Mouse (Mus musculus) myocyte (in vitro differentiated cells): ENCODE data around the gene Ccdc60. TPM values are rescaled to one million over a fixed set of nuclear protein-coding genes. Genes with fewer than 3 reads are reported as not detected.
"Not testable (repeated sequence)": the region's sequence is repeated elsewhere in the genome, so short reads cannot be mapped to it uniquely, and the experiment has no call there.

ENCODE experiments used
- H3K27me3 ChIP-seq: one replicate; pipeline ENCODE4 v1.6.1; 2011; ENCODE audit not compliant: control insufficient read depth, insufficient read depth, insufficient read length
- H3K36me3 ChIP-seq: one replicate; pipeline ENCODE4 v1.6.1; 2011; ENCODE audit not compliant: control insufficient read depth, insufficient read depth
- H3K4me2 ChIP-seq: one replicate; pipeline ENCODE4 v1.6.1; 2011; ENCODE audit warnings: low read depth, control low read depth
- H3K4me3 ChIP-seq: one replicate; pipeline ENCODE4 v1.5.1; 2011; ENCODE audit warnings: mild to moderate bottlenecking, control low read depth, moderate library complexity
- H3K79me2 ChIP-seq: one replicate; pipeline ENCODE4 v1.6.1; 2011; ENCODE audit not compliant: control insufficient read depth, insufficient read depth
- H3ac ChIP-seq: one replicate; pipeline ENCODE4 v1.6.1; 2011; ENCODE audit not compliant: control insufficient read depth, insufficient read length
- CEBPB ChIP-seq: IDR thresholded peaks from 2 replicates; pipeline ENCODE4 v1.6.1; 2011; ENCODE audit warnings: mild to moderate bottlenecking, moderate library complexity; ENCODE audit not compliant: poor library complexity, insufficient read depth, severe bottlenecking
- E2F4 ChIP-seq: IDR thresholded peaks from one replicate; pipeline ENCODE4 v1.6.1; 2011; ENCODE audit warnings: mild to moderate bottlenecking, control low read depth, moderate library complexity; ENCODE audit not compliant: insufficient read depth
- MAX ChIP-seq: IDR thresholded peaks from one replicate; pipeline ENCODE4 v1.6.1; 2011; ENCODE audit warnings: low read depth, mild to moderate bottlenecking, control low read depth
- MYOD1 ChIP-seq, 3 experiments: IDR thresholded peaks; one replicate each; pipeline ENCODE4 v1.6.1; 2011; ENCODE audit warnings: control low read depth in 2 of 3, low read depth in 2 of 3, mild to moderate bottlenecking in 2 of 3, moderate library complexity in 1 of 3; ENCODE audit not compliant: insufficient read length in 2 of 3, control insufficient read depth in 1 of 3
- MYOG ChIP-seq, 3 experiments: IDR thresholded peaks; one replicate each; pipeline ENCODE4 v1.6.1; 2011; ENCODE audit warnings: control low read depth in 2 of 3, low read depth in 2 of 3, mild to moderate bottlenecking in 2 of 3; ENCODE audit not compliant: insufficient read length in 2 of 3, control insufficient read depth in 1 of 3, insufficient read depth in 1 of 3
- POLR2A ChIP-seq: IDR thresholded peaks from one replicate; pipeline ENCODE4 v1.6.1; 2011; ENCODE audit warnings: low read depth, mild to moderate bottlenecking, control low read depth, moderate library complexity; ENCODE audit not compliant: insufficient read length
- POLR2AphosphoS2 ChIP-seq: IDR thresholded peaks from one replicate; pipeline ENCODE4 v1.6.1; 2011; ENCODE audit warnings: low read depth, control low read depth; ENCODE audit not compliant: insufficient read length
- REST ChIP-seq: IDR thresholded peaks from one replicate; pipeline ENCODE4 v1.6.1; 2011; ENCODE audit warnings: mild to moderate bottlenecking, control low read depth, moderate library complexity; ENCODE audit not compliant: insufficient read depth, insufficient read length
- SRF ChIP-seq: IDR thresholded peaks from one replicate; pipeline ENCODE4 v1.6.1; 2011; ENCODE audit warnings: low read depth; ENCODE audit not compliant: control insufficient read depth, insufficient read length
- TCF12 ChIP-seq: IDR thresholded peaks from one replicate; pipeline ENCODE4 v1.6.1; 2011; ENCODE audit warnings: mild to moderate bottlenecking, control low read depth; ENCODE audit not compliant: poor library complexity, insufficient read depth, severe bottlenecking
- TCF3 ChIP-seq: IDR thresholded peaks from one replicate; pipeline ENCODE4 v1.6.1; 2011; ENCODE audit warnings: low read depth, control low read depth; ENCODE audit not compliant: insufficient read length
- USF1 ChIP-seq: IDR thresholded peaks from one replicate; pipeline ENCODE4 v1.6.1; 2011; ENCODE audit warnings: low read depth, mild to moderate bottlenecking, control low read depth, moderate library complexity
- polyA plus RNA-seq: library from polyadenylated mRNA; unstranded; fragments of >200 nt; fragmentation: generic; extraction: Trizol; gene quantifications from one replicate; pipeline ENCODE4 v1.2.1, GENCODE M21; 2012; ENCODE audit warnings: missing spikeins

Ccdc60 gene
- polyA plus RNA-seq, 1 experiment = 0.48 TPM

GRCm38 (mm10) chr5:116322365-116323027, 33.7 kb upstream of the Ccdc60 start:
- H3K4me3 ChIP-seq = no peak overlapping the region
- H3ac ChIP-seq = no peak overlapping the region
- H3K4me2 ChIP-seq = no peak overlapping the region
- no peaks in the 10 kb centered on the region for H3K79me2 ChIP-seq
- H3K36me3 ChIP-seq = no peaks in the 10 kb centered on the region
- no peak for TF ChIP-seq MYOG (IDR thresholded peaks at IDR 0.05; ENCODE audit: control insufficient read depth in 1 of 3, insufficient read depth in 1 of 3, insufficient read length in 2 of 3, low read depth in 2 of 3)
- no peak for TF ChIP-seq USF1
- H3K27me3 ChIP-seq = no peaks in the 10 kb centered on the region

- TF ChIP-seq CEBPB (no peak), TCF3 (no peak), MYOD1 (IDR thresholded peaks at IDR 0.05; ENCODE audit: control insufficient read depth in 1 of 3, insufficient read length in 2 of 3, low read depth in 2 of 3) (no peak), MYOG (IDR thresholded peaks at IDR 0.05; ENCODE audit: control insufficient read depth in 1 of 3, insufficient read depth in 1 of 3, insufficient read length in 2 of 3, low read depth in 2 of 3) (no peak), USF1 (no peak), MAX (no peak), REST (no peak), E2F4 (no peak), POLR2A (no peak)
- H3ac ChIP-seq = no peak overlapping the region
- H3K4me2 ChIP-seq = no peak overlapping the region
- no peaks in the 10 kb centered on the region for H3K27me3 ChIP-seq
- H3K36me3 ChIP-seq = no peaks in the 10 kb centered on the region
- no peak overlapping the region for H3K4me3 ChIP-seq
- H3K79me2 ChIP-seq = no peaks in the 10 kb centered on the region
Observed at GRCm38 (mm10) chr5:116313711-116314110, 24.9 kb upstream of the Ccdc60 start.

GRCm38 (mm10) chr5:116312111-116312737, 23.4 kb upstream of the Ccdc60 start:
- TF ChIP-seq MAX (no peak), REST (no peak), MYOG (IDR thresholded peaks at IDR 0.05; ENCODE audit: control insufficient read depth in 1 of 3, insufficient read depth in 1 of 3, insufficient read length in 2 of 3, low read depth in 2 of 3) (no peak), E2F4 (no peak), POLR2AphosphoS2 (no peak), SRF (no peak), POLR2A (no peak), TCF12 (no peak), MYOD1 (IDR thresholded peaks at IDR 0.05; ENCODE audit: control insufficient read depth in 1 of 3, insufficient read length in 2 of 3, low read depth in 2 of 3) (no peak), TCF3 (no peak), CEBPB (no peak), USF1 (no peak)
- no peak overlapping the region for H3ac ChIP-seq
- H3K4me3 ChIP-seq = no peak overlapping the region
- no peaks in the 10 kb centered on the region for H3K36me3 ChIP-seq
- no peaks in the 10 kb centered on the region for H3K27me3 ChIP-seq
- H3K4me2 ChIP-seq = no peak overlapping the region
- H3K79me2 ChIP-seq = no peaks in the 10 kb centered on the region

- TF ChIP-seq MYOG (IDR thresholded peaks at IDR 0.05; ENCODE audit: control insufficient read depth in 1 of 3, insufficient read depth in 1 of 3, insufficient read length in 2 of 3, low read depth in 2 of 3) = no peak
- H3K79me2 ChIP-seq = no peaks in the 10 kb centered on the region
- no peaks in the 10 kb centered on the region for H3K27me3 ChIP-seq
- H3K4me3 ChIP-seq = no peak overlapping the region
- no peak overlapping the region for H3K4me2 ChIP-seq
- no peaks in the 10 kb centered on the region for H3K36me3 ChIP-seq
- H3ac ChIP-seq = no peak overlapping the region
Observed at GRCm38 (mm10) chr5:116311636-116312035, 22.9 kb upstream of the Ccdc60 start.

GRCm38 (mm10) chr5:116309383-116309801, 20.6 kb upstream of the Ccdc60 start:
- H3K4me2 ChIP-seq = no peak overlapping the region
- no peak for TF ChIP-seq USF1
- no peak overlapping the region for H3K4me3 ChIP-seq
- no peaks in the 10 kb centered on the region for H3K27me3 ChIP-seq
- H3ac ChIP-seq = no peak overlapping the region
- H3K79me2 ChIP-seq = no peaks in the 10 kb centered on the region
- H3K36me3 ChIP-seq = no peaks in the 10 kb centered on the region

GRCm38 (mm10) chr5:116305557-116305956, 16.8 kb upstream of the Ccdc60 start:
- H3ac ChIP-seq = no peak overlapping the region
- no peak overlapping the region for H3K4me2 ChIP-seq
- H3K27me3 ChIP-seq = no peaks in the 10 kb centered on the region
- H3K36me3 ChIP-seq = no peaks in the 10 kb centered on the region
- no peaks in the 10 kb centered on the region for H3K79me2 ChIP-seq
- H3K4me3 ChIP-seq = no peak overlapping the region
- TF ChIP-seq CEBPB = no peak
- TF ChIP-seq POLR2AphosphoS2 = no peak
- TF ChIP-seq TCF12 = no peak
- TF ChIP-seq MYOG (IDR thresholded peaks at IDR 0.05; ENCODE audit: control insufficient read depth in 1 of 3, insufficient read depth in 1 of 3, insufficient read length in 2 of 3, low read depth in 2 of 3) = no peak
- no peak for TF ChIP-seq REST
- TF ChIP-seq TCF3 = no peak
- TF ChIP-seq SRF = no peak
- TF ChIP-seq MAX = no peak
- no peak for TF ChIP-seq USF1
- TF ChIP-seq POLR2A = no peak
- no peak for TF ChIP-seq MYOD1 (IDR thresholded peaks at IDR 0.05; ENCODE audit: control insufficient read depth in 1 of 3, insufficient read length in 2 of 3, low read depth in 2 of 3)
- TF ChIP-seq E2F4 = no peak

- H3K27me3 ChIP-seq, H3K79me2 ChIP-seq, H3ac ChIP-seq, H3K4me2 ChIP-seq, H3K36me3 ChIP-seq, H3K4me3 ChIP-seq: not testable (repeated sequence)
Observed at GRCm38 (mm10) chr5:116305146-116305545, 16.4 kb upstream of the Ccdc60 start.
